Mouse (Mus musculus): ENCODE data around the gene Mmp27. TPM values are rescaled to one million over a fixed set of nuclear protein-coding genes. Genes with fewer than 3 reads are reported as not detected.

Gene Mmp27
- total RNA-seq (2015) (0.13 and 0.21 TPM in 2 replicates), total RNA-seq (2017) (0.45 and 0.66 TPM in 2 replicates)

GRCm38 (mm10) chr9:7571162-7571561 is at the start of gene Mmp27:
TSS of gene Mmp27 (plus strand) at chr9:7571396.
- ATAC-seq (ENCODE audit: poor library complexity, severe bottlenecking): no peak

GRCm38 (mm10) chr9:7526255-7526940 is 44.8 kb upstream of the Mmp27 start:
- ATAC-seq (ENCODE audit: poor library complexity, severe bottlenecking): no peak

- ATAC-seq (ENCODE audit: poor library complexity, severe bottlenecking): no peak
Measured at GRCm38 (mm10) chr9:7542763-7543162, 28.4 kb upstream of the Mmp27 start.

GRCm38 (mm10) chr9:7544923-7545457 is 26.2 kb upstream of the Mmp27 start:
- ATAC-seq (ENCODE audit: poor library complexity, severe bottlenecking): no peak

GRCm38 (mm10) chr9:7545471-7545870 is 25.7 kb upstream of the Mmp27 start:
- ATAC-seq (ENCODE audit: poor library complexity, severe bottlenecking): no peak

- no peak for ATAC-seq (ENCODE audit: poor library complexity, severe bottlenecking)
Measured at GRCm38 (mm10) chr9:7545920-7546319, 25.3 kb upstream of the Mmp27 start.

GRCm38 (mm10) chr9:7551943-7552342 is 19.3 kb upstream of the Mmp27 start:
- peak; percentile 47; the same call in 1 of the 2 replicates for ATAC-seq (ENCODE audit: poor library complexity, severe bottlenecking)

GRCm38 (mm10) chr9:7553536-7553935 is 17.7 kb upstream of the Mmp27 start:
- ATAC-seq (ENCODE audit: poor library complexity, severe bottlenecking): no peak

GRCm38 (mm10) chr9:7554382-7554781 is 16.8 kb upstream of the Mmp27 start:
- peak; percentile 45 for ATAC-seq (ENCODE audit: poor library complexity, severe bottlenecking)

- ATAC-seq (ENCODE audit: poor library complexity, severe bottlenecking): peak; percentile 88
Measured at GRCm38 (mm10) chr9:7558221-7559017, 12.8 kb upstream of the Mmp27 start, which contains the start of gene Mmp8. TSS of gene Mmp8 (plus strand) at chr9:7558456.

- no peak for ATAC-seq (ENCODE audit: poor library complexity, severe bottlenecking)
Measured at GRCm38 (mm10) chr9:7560026-7560425, 11.2 kb upstream of the Mmp27 start.

GRCm38 (mm10) chr9:7567376-7567775 is 3.8 kb upstream of the Mmp27 start:
- peak; percentile 92 for ATAC-seq (ENCODE audit: poor library complexity, severe bottlenecking)

- no peak for ATAC-seq (ENCODE audit: poor library complexity, severe bottlenecking)
Measured at GRCm38 (mm10) chr9:7567923-7568322, 3.3 kb upstream of the Mmp27 start.

GRCm38 (mm10) chr9:7570485-7570884 is 711 bp upstream of the Mmp27 start:
- ATAC-seq (ENCODE audit: poor library complexity, severe bottlenecking): no peak

GRCm38 (mm10) chr9:7572188-7572587 is 992 bp downstream of the Mmp27 start:
- ATAC-seq (ENCODE audit: poor library complexity, severe bottlenecking): peak; percentile 21

- peak; percentile 55 for ATAC-seq (ENCODE audit: poor library complexity, severe bottlenecking)
Measured at GRCm38 (mm10) chr9:7572663-7573308, 1.6 kb downstream of the Mmp27 start.

GRCm38 (mm10) chr9:7575526-7575925 is 4.3 kb downstream of the Mmp27 start:
- no peak for ATAC-seq (ENCODE audit: poor library complexity, severe bottlenecking)

GRCm38 (mm10) chr9:7577371-7577770 is 6.2 kb downstream of the Mmp27 start:
- ATAC-seq (ENCODE audit: poor library complexity, severe bottlenecking): peak; percentile 77

GRCm38 (mm10) chr9:7590063-7590462 is 18.9 kb downstream of the Mmp27 start:
- ATAC-seq (ENCODE audit: poor library complexity, severe bottlenecking): no peak

- ATAC-seq (ENCODE audit: poor library complexity, severe bottlenecking): peak; percentile 76
Measured at GRCm38 (mm10) chr9:7593272-7593812, 22.1 kb downstream of the Mmp27 start.

All from megakaryocyte, adult 5-6 weeks (primary cell).